Mouse (Mus musculus) C2C12 (cell line): ENCODE measurements at regions not wholly inside any gene's neighbourhood (a gene's known extent, or its start where the extent isn't known, plus 50 kb on each side); places are given as distances from the start of the nearest gene placed in this dataset.

Experiments
- H3K27me3 ChIP-seq: one replicate; pipeline ENCODE4 v1.6.1; 2011; ENCODE audit not compliant: control insufficient read depth, insufficient read depth, insufficient read length
- H3K36me3 ChIP-seq: one replicate; pipeline ENCODE4 v1.6.1; 2011; ENCODE audit not compliant: control insufficient read depth, insufficient read depth
- H3K4me3 ChIP-seq: one replicate; pipeline ENCODE4 v1.5.1; 2011; ENCODE audit warnings: mild to moderate bottlenecking, control low read depth; ENCODE audit not compliant: poor library complexity, insufficient read depth, severe bottlenecking
- H3K79me2 ChIP-seq: one replicate; pipeline ENCODE4 v1.6.1; 2011; ENCODE audit not compliant: control insufficient read depth, insufficient read depth
- H3K79me3 ChIP-seq: one replicate; pipeline ENCODE4 v1.6.1; 2011; ENCODE audit warnings: low read depth, control low read depth
- H3ac ChIP-seq: one replicate; pipeline ENCODE3; 2011; ENCODE audit warnings: low read depth; ENCODE audit not compliant: control insufficient read depth, insufficient read length
- CEBPB ChIP-seq: IDR thresholded peaks from one replicate; pipeline ENCODE4 v1.6.1; 2011; ENCODE audit warnings: low read depth, mild to moderate bottlenecking, control low read depth, moderate library complexity
- CTCF ChIP-seq: IDR thresholded peaks from one replicate; pipeline ENCODE4 v1.5.1; 2011; ENCODE audit not compliant: control insufficient read depth, insufficient read depth, insufficient read length
- FOSL1 ChIP-seq: IDR thresholded peaks from one replicate; pipeline ENCODE4 v1.8.0; 2011; ENCODE audit warnings: mild to moderate bottlenecking, low read length; ENCODE audit not compliant: poor library complexity, insufficient read depth, severe bottlenecking
- MAX ChIP-seq: IDR thresholded peaks from one replicate; pipeline ENCODE4 v1.6.1; 2011; ENCODE audit warnings: mild to moderate bottlenecking, control low read depth
- MYOD1 ChIP-seq: IDR thresholded peaks from one replicate; pipeline ENCODE4 v1.6.1; 2011; ENCODE audit warnings: low read depth; ENCODE audit not compliant: control insufficient read depth, insufficient read length
- MYOG ChIP-seq: IDR thresholded peaks from one replicate; pipeline ENCODE4 v1.6.1; 2011; ENCODE audit not compliant: control insufficient read depth, insufficient read length; ENCODE audit errors: extremely low read depth
- USF1 ChIP-seq: IDR thresholded peaks from one replicate; pipeline ENCODE4 v1.6.1; 2011; ENCODE audit warnings: low read depth, mild to moderate bottlenecking, control low read depth, moderate library complexity

GRCm38 (mm10) chr4:93664293-93664692 is 329.0 kb upstream of the Tusc1 start:
- Histone ChIP-seq H3K4me3 (no peak overlapping the region), H3K27me3 (no peaks in the 10 kb centered on the region), H3ac (no peak overlapping the region), H3K79me3 (no peaks in the 10 kb centered on the region), H3K79me2 (no peaks in the 10 kb centered on the region), H3K36me3 (no peaks in the 10 kb centered on the region)
- TF ChIP-seq MAX (no peak), FOSL1 (no peak), MYOG (no peak), CEBPB (no peak), MYOD1 (no peak), CTCF (no peak), USF1 (no peak)

GRCm38 (mm10) chr4:93638207-93638606 is 302.9 kb upstream of the Tusc1 start:
- Histone ChIP-seq H3K36me3 (no peaks in the 10 kb centered on the region), H3ac (no peak overlapping the region), H3K79me3 (no peaks in the 10 kb centered on the region), H3K27me3 (no peaks in the 10 kb centered on the region), H3K4me3 (no peak overlapping the region), H3K79me2 (no peaks in the 10 kb centered on the region)
- no peak for TF ChIP-seq FOSL1
- TF ChIP-seq CTCF, result no peak
- no peak for TF ChIP-seq MYOD1
- no peak for TF ChIP-seq USF1
- TF ChIP-seq MYOG, result no peak
- TF ChIP-seq MAX, result no peak
- TF ChIP-seq CEBPB, result no peak

DNA sequence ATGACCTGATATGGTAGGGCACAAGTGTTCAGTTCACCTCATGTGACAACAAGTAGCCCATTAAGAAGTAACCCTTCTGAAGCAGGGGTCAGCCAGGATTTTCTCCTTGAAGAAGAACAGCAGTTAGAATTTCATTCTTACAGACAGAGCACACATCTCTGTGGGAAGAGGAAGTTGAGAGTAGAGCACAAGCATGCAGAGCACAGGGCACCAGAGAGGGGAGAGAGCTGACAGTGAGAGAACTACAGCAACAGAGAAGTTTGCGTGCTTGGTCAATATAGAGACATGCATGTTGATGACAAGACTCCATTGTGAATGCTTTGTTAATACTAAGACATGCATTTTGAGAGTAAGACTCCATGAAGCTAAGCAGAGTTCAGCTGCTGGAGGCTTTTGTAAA is 263.2 kb upstream of the Tusc1 start:
- TF ChIP-seq CEBPB (no peak), CTCF (no peak), USF1 (no peak), MYOD1 (no peak), FOSL1 (no peak), MYOG (no peak), MAX (no peak)
- no peaks in the 10 kb centered on the region for H3K36me3 ChIP-seq

GRCm38 (mm10) chr4:93584328-93584727 is 249.0 kb upstream of the Tusc1 start:
- Histone ChIP-seq H3K4me3 (no peak overlapping the region), H3K79me3 (no peaks in the 10 kb centered on the region), H3K36me3 (no peaks in the 10 kb centered on the region), H3K79me2 (no peaks in the 10 kb centered on the region), H3ac (no peak overlapping the region), H3K27me3 (no peaks in the 10 kb centered on the region)
- TF ChIP-seq CTCF, result no peak
- no peak for TF ChIP-seq MYOD1
- TF ChIP-seq MYOG, result no peak
- no peak for TF ChIP-seq FOSL1
- no peak for TF ChIP-seq CEBPB
- TF ChIP-seq MAX, result no peak
- TF ChIP-seq USF1, result no peak

More for the DNA sequence above, 263.2 kb upstream of the Tusc1 start:
- no peak overlapping the region for H3K4me3 ChIP-seq
- no peaks in the 10 kb centered on the region for H3K79me3 ChIP-seq
- no peak overlapping the region for H3ac ChIP-seq
- no peaks in the 10 kb centered on the region for H3K79me2 ChIP-seq
- H3K27me3 ChIP-seq, result no peaks in the 10 kb centered on the region

- H3K27me3 ChIP-seq, result no peaks in the 10 kb centered on the region
- H3K79me3 ChIP-seq, result no peaks in the 10 kb centered on the region
- H3ac ChIP-seq, result no peak overlapping the region
- TF ChIP-seq USF1 (no peak), MYOD1 (no peak), MAX (no peak), CTCF (no peak), MYOG (no peak), FOSL1 (no peak), CEBPB (no peak)
- H3K36me3 ChIP-seq, result no peaks in the 10 kb centered on the region
- H3K79me2 ChIP-seq, result no peaks in the 10 kb centered on the region
- no peak overlapping the region for H3K4me3 ChIP-seq
These were observed 248.5 kb upstream of the Tusc1 start for GRCm38 (mm10) chr4:93583670-93584303.
